Mouse (Mus musculus): ENCODE measurements around the gene Shcbp1.
A peak's percentile ranks its signal among the peaks of the same experiment; 100 is the strongest.
"Not testable (repeated sequence)": the region's sequence is repeated elsewhere in the genome, so short reads cannot be mapped to it uniquely, and the experiment has no call there.

The Shcbp1 gene

DNA sequence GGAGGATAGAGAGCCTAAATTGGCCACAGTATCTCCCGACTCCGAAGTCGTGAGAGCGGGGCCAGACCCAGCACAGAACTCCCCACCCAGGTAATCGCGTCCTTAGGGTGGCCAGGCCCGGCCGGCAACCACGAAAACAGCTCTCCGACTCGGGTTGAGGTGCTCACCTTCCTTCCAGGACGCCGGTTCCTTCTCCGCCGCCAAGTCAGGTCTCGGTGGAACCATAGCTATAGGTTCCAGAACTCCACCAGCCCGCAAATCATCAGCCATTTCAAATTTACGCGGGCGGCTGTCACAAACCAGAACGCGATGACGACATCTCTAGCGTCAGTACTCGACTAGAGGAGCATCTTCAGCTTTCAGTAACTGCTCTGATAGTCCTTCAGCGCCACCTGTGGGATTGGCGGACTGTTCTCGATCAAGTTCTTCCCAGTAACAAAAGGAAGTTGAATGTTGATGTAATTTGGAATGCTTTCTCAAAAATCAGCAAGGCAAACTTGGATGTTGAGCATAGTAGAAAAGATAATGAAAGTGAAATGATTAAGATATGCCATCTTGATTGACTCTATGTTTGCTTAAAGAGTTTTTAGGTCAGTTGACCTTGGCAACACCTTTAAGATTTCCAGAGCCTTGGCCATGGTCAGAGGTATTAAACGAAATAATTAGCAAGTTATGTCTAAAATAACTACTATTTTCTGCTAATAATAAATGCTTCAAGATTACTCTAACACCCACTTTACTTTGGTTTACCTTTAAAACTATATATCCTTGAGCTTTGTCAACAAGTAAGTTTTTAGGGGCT, at the start of gene Shcbp1:
Gene Shcbp1 (minus strand): TSS at position 314 of the 802 bp plus-strand sequence.
- DNase-seq (ENCODE audit: low spot score), result peak; percentile 98

DNA sequence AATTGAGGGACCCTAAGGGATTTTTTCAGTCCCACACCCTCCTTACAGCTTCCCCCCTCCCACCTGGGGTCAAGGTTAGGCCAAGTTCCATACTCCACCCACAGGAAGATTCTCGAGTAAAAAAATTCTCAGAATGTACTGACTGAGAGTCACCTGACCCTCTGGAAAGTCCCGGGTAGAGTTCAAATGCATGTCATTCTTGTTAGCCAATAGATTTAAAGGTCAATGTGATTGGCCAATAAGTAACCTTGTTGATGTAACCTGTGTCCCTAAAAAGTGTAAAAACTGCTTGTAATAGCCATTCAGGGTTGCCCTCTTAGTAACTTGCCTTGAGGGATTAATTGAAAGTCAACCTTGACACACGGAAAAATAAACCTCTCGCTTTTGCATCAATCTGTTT, 29.5 kb upstream of the Shcbp1 start:
- DNase-seq (ENCODE audit: low spot score), result no peak

DNA sequence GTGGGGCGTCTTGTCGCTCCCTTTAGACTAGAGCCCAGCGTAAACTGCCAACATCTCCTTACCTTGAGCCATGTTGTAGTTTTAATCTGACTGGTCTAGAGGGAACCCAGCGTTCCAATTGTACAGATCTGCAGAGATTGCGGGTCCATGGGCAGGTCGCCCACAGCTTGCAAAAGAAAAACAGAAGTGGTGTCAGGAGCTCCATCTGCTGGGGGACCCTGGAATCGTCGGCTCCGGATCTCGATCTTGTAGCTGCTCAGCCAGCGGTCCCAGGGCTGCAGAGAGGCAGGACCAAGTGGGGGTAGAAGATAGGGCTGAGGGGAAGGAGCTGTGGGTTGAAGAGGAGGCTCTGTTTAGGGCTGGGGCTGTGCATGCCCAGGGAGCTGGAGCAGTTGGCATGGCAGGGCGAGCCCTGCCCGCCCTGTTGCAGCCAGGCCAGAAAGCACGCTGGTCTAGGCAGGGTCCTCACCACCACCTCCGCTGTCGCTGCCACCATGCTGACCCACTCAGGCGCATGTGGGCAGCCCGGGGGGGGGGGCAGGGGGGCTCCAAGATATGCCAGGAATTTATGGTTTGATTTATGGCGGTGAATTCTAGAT, 21.3 kb upstream of the Shcbp1 start:
- peak; percentile 26 for DNase-seq (ENCODE audit: low spot score)

DNA sequence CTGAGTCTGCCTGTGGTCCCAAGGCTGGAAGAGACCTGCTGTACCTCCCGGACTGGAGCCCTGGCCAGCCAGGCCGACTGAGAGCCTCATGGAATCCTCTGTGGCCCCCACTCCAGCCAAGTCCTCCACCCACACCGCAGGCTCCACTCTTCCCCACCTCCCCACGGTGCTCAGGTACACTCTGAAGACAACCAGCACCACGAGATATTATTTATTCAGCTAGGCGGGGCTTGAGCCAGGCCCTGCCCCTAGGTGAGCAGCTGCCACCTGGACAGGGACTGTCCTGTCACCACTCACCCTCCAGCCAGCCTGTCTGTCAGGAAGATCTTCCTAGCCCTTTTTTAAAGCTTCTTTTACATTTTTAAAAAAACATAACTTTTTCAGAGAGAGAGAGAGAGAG, 1.1 kb downstream of the Shcbp1 start:
- DNase-seq (ENCODE audit: low spot score), result no peak

DNA sequence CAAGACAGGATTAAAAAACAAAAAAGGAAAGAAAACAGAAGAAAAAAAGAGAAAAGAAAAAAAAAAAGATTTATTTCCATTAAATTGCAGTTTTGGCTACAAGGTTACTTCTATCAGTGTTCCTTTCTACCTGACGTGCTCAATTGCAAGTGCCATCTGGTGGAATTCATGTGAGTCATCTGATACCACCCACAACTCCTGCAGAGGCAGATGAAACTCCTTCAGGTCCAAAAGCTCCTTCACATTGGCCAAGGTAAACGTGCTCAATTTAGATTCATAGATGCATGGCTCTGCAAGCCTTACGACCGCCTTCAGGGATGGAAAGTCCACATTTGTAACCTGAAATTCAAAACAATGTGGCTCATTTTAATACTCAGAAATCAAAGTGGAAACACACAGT, 14.6 kb downstream of the Shcbp1 start:
- no peak for DNase-seq (ENCODE audit: low spot score)

DNA sequence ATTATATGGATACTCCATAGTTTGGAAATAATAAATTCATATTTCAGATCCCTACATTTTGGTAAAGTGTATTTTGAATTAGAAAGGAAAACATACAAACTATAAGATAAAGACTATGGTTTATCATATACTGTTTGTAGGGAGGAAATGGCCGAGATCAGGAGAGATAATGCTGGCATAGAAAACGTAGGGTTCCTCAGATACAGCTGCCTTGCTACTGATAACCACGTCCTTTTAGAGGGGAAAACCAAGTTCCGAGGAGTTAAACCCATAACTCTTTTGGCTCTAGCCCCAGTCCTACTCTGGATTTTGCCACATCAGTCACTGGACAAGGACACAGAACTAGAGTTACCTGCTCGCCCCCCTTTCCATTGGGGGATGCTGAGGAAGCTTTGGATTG, 26.3 kb downstream of the Shcbp1 start:
- no peak for DNase-seq (ENCODE audit: low spot score)

DNA sequence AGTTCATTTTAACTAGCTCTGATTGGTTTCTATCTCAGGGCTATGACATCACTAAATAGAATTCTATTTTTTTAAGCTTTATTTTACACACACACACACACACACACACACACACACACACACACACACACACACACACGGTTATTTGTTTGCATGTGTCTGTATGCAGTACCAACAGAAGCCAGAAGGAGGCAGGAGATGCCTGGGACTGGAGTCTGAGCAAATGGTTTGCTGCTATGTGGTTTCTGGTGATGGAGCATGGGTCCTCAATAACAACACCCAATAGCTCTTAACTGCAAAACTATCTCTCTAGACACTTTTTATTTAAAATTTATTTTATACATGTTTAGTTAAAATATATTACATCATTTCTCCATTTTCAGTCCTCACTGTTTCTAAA, 48.4 kb downstream of the Shcbp1 start:
- no peak for DNase-seq (ENCODE audit: low spot score)

DNA sequence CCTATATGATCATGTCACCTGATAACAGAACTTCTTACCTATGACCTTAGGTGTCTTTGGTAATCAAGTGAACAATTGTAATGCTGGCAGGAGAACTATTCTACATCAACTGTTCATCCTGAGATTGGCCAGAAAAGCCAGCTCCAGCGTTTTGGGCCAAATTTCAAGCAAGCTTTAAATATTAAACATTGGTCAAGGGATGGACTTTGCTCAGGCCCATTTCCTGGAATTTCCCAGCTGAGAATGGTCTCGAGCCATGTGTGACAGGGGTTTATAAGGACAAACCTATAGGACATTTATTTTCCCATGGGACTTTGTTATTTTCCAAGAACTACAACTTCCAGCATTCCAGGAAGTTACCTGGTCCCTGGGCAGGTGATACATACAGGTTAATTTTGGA, 63.8 kb downstream of the Shcbp1 start:
- no peak for DNase-seq (ENCODE audit: low spot score)

DNA sequence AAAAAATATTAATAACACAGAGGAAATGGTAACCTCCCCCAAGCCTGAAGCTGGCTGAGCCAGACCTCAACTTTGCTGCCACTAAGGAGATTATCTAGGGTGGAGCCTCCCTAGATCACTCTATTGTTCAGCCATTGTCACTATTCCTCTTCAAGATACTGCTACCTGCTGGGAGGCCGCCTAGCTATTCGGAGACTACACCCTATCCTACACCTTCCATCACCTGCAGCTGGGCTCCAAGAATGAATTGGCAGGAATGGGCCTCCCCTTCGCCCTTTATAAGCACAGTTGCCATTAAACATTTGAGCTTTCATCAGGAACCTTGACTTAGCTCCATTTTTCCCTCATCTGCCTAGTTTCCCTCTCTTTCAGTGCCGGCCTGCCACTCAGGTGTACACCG, 71.0 kb downstream of the Shcbp1 start:
- DNase-seq (ENCODE audit: low spot score), result not testable (repeated sequence)

DNA sequence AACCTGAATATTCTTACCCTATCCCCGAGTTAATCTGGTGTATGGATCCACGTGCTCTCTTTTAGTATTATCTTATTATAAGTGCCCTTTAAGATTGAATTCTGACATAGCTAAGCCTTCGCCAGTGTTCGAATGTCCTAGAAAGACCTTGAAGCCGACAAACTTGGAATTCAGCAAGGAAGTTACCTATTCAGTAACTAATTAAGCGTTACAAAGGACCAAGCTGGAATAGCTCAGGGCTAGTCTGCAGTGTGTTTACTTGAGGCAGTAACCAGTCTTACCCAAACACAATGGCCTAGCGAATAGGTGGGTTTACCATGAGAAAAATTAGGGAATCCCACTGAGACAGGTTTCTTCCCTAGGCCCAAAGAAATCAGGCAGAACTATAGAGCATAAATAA, 71.5 kb downstream of the Shcbp1 start:
- not testable (repeated sequence) for DNase-seq (ENCODE audit: low spot score)

DNA sequence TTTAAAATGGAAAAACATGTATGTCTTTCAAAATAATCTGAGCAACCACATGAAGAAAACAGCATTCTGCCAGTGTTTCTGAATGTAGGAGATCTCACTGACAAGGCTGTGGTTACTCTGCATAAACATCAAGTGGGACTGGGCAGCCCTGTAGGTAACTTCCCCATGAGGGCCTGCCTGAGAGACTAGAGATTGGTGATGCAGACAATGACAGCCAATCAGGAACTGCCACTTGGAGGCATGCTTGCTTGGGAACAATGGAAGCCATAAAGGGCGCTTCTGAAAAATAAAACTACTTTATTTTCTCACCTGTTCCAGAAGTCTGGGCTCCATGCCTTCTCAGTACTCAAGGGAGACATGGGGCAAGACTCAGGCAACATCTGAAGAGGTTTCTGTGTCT, 87.7 kb downstream of the Shcbp1 start:
- DNase-seq (ENCODE audit: low spot score), result no peak
